Comparison of ENCODE assay signal across 10 mouse cellular contexts in the genomic region with DNA sequence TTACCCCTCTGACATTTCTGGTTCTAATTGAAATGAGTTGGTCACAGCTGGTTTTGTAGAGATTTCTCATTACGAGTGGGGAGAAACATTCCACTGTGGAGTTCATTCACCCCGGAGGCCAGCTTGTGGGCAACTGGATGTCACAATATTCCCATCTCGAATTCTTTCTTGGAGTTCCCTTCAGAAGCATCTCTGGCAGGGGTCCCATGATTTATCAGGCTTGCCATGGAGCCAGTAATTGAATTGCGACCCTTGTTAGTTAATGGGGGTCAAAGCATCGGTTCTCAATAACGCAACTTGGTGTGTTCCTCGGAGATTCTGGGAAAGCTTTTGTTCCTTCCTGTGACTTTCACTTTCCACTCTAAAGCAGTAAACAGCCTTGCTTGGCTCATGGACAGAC. TPM values are rescaled to one million over a fixed set of nuclear protein-coding genes. Genes with fewer than 3 reads are reported as not detected.
DNase-seq lines count a peak whose midpoint lies in the region; ATAC-seq lines count a peak whose summit lies in the region.
"Had no signal": no experiment of that assay in that cellular context is flagged by ENCODE, and none has a peak within 500 bp of the region (broad histone marks: within the 10 kb centered on the region; RNA-seq: fewer than 3 reads in every experiment).

No protein-coding gene starts in this region.

- H3K27me3 ChIP-seq in forebrain, embryonic 12.5 days, result no peaks in the 10 kb centered on the region

- peak; percentile 24 for DNase-seq in kidney, postnatal 10 days
- no peak for DNase-seq in kidney, postnatal 25 days
- DNase-seq in lung, postnatal 36 days, result peak; percentile 34
- DNase-seq in spleen, adult 12 weeks (ENCODE audit: low spot score), result no peak
- no peak for DNase-seq in natural killer cell, adult 2 months (ENCODE audit: low spot score in 2 of 2)
- DNase-seq: cerebellum, adult 11 months had no signal

- H3K4me3 ChIP-seq in brown adipose tissue, adult 24 weeks (ENCODE audit: insufficient read depth, low read depth, low read length), result peak overlapping the region; percentile 19; the same call in 1 of the 2 replicates
- H3K4me3 ChIP-seq in forebrain, embryonic 12.5 days (replicated peaks), result no peak overlapping the region
- H3K4me3 ChIP-seq: heart, embryonic 10.5 days had no signal

- no peak overlapping the region for H3K27ac ChIP-seq in brown adipose tissue, adult 24 weeks (replicated peaks; ENCODE audit: low read depth, low read length)
- H3K27ac ChIP-seq in forebrain, embryonic 12.5 days, result peak overlapping the region; percentile 57
- H3K27ac ChIP-seq: heart, embryonic 10.5 days had no signal

- peaks cover 18% of the 10 kb centered on the region for H3K4me1 ChIP-seq in brown adipose tissue, adult 24 weeks (ENCODE audit: control insufficient read depth, insufficient read depth, insufficient read length, low read length)
- H3K4me1 ChIP-seq in forebrain, embryonic 12.5 days, result peaks cover 78% of the 10 kb centered on the region

- 43% methylated on average over 7 of the region's 7 CpGs for WGBS in forebrain, embryonic 12.5 days

- no peak overlapping the region for H3K9ac ChIP-seq in forebrain, embryonic 12.5 days

- ATAC-seq in forebrain, embryonic 12.5 days (ENCODE audit: low FRiP score), result no peak
- ATAC-seq: inflammation-experienced regulatory T-cells, adult 6 months had no signal

- H3K9me3 ChIP-seq in forebrain, embryonic 12.5 days, result no peaks in the 10 kb centered on the region
- H3K9me3 ChIP-seq: heart, embryonic 10.5 days had no signal

- no peak overlapping the region for H3K4me2 ChIP-seq in forebrain, embryonic 12.5 days

- H3K36me3 ChIP-seq in forebrain, embryonic 12.5 days (replicated peaks), result peaks cover 14% of the 10 kb centered on the region

RNA-seq across cellular contexts. Expression of a gene that starts 53.4 kb away (rescaled TPM):
- polyA plus RNA-seq in brown adipose tissue, adult 24 weeks (2012; ENCODE audit: insufficient read depth, insufficient read length, missing spikeins), result 3.6 and 8.3 TPM in 2 replicates
- 121 and 128 TPM in 2 replicates for polyA plus RNA-seq in forebrain, embryonic 12.5 days (2016; fragmentation: Nextera tagmentation; extraction: Ambion mirVana)

Comparison
In these comparisons a context has a peak if more than half of its experiments do, and no peak if none do; other contexts are left out.
1. DNase-seq: peak in kidney, postnatal 10 days (single experiment) and lung, postnatal 36 days (single experiment); none in kidney, postnatal 25 days (0 of 2), spleen, adult 12 weeks (single experiment) and natural killer cell, adult 2 months (0 of 2).
2. RNA of a gene that starts 53.4 kb away (polyA plus RNA-seq): 121 to 128 TPM in forebrain, embryonic 12.5 days; 3.6 to 8.3 TPM in brown adipose tissue, adult 24 weeks; every median in the first group is over 10 times any median in the second.